Mouse (Mus musculus) cerebellum, adult 2 months (tissue): Measurements from ENCODE around the gene Gm47969.

Source experiments
- CTCF ChIP-seq: fragments of 200-500 bp; IDR thresholded peaks from 2 replicates; pipeline ENCODE4 v1.5.1; 2011; ENCODE audit warnings: low read depth, mild to moderate bottlenecking, control low read depth, low read length, moderate library complexity, borderline replicate concordance; ENCODE audit not compliant: insufficient read depth
- POLR2A ChIP-seq: fragments of 200-500 bp; IDR thresholded peaks from 2 replicates; pipeline ENCODE4 v1.6.1; 2011; ENCODE audit warnings: low read length, control low read depth, borderline replicate concordance; ENCODE audit not compliant: insufficient read depth

DNA sequence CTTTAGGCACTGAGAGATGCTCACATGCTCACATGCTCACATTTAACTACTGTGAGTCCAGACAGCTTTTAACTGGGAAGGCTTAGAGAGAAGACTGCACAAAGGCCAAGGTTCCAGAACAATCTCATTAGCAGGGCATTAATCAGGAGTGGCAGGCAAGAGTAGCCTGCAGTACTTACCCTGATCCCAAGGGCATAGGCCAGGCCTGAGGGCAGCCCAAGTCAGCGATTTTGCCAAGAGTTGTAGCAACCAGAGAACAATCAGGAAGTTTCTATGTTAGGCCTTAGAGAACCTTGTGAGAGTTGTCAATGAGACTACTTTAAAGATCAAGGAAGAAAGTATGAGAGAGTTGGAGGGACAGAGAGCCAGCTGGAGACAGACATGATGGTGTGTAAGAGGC lies 13.7 kb downstream of the Gm47969 start:
- TF ChIP-seq CTCF (no peak), POLR2A (no peak)
